Mouse (Mus musculus): Measurements from ENCODE around the gene Dhh. TPM values are rescaled to one million over a fixed set of nuclear protein-coding genes. Genes with fewer than 3 reads are reported as not detected.
A peak's percentile ranks its signal among the peaks of the same experiment; 100 is the strongest.

The Dhh gene
- polyA plus RNA-seq, 1 experiment from 2014 or later: 0.15 TPM

GRCm38 (mm10) chr15:98901530-98901929 lies 3.2 kb upstream of the Dhh start:
- DNase-seq (ENCODE audit: low spot score): no peak
- peaks cover 10% of the 10 kb centered on the region for H3K4me1 ChIP-seq (ENCODE audit: control insufficient read depth, insufficient read depth, low read length)
- no peak overlapping the region for H3K4me3 ChIP-seq (ENCODE audit: low read depth, low read length)
- 57% methylated on average over 1 of the region's 1 CpGs for WGBS
- H3K9me3 ChIP-seq (ENCODE audit: control insufficient read depth, low read length): peaks cover 4% of the 10 kb centered on the region; the same call in 1 of the 2 replicates
- ATAC-seq (ENCODE audit: insufficient number of reproducible peaks, low FRiP score, low TSS enrichment, low read depth): no peak
- H3K36me3 ChIP-seq (ENCODE audit: control insufficient read depth, insufficient read depth, low read length): peaks cover 10% of the 10 kb centered on the region; the same call in 1 of the 2 replicates
- H3K27me3 ChIP-seq (ENCODE audit: control insufficient read depth, insufficient read depth, low read length): peaks cover 29% of the 10 kb centered on the region
- H3K9ac ChIP-seq (ENCODE audit: low read length): no peak overlapping the region
- no peak overlapping the region for H3K27ac ChIP-seq (replicated peaks; ENCODE audit: low read depth, low read length)
- no peak overlapping the region for H3K4me2 ChIP-seq (ENCODE audit: low read depth, severe bottlenecking)

- Histone ChIP-seq H3K27ac (replicated peaks; ENCODE audit: low read depth, low read length) (no peak overlapping the region), H3K4me1 (ENCODE audit: control insufficient read depth, insufficient read depth, low read length) (peaks cover 25% of the 10 kb centered on the region), H3K9me3 (ENCODE audit: control insufficient read depth, low read length) (peaks cover 4% of the 10 kb centered on the region; the same call in 1 of the 2 replicates), H3K27me3 (ENCODE audit: control insufficient read depth, insufficient read depth, low read length) (peaks cover 69% of the 10 kb centered on the region), H3K9ac (ENCODE audit: low read length) (no peak overlapping the region), H3K36me3 (ENCODE audit: control insufficient read depth, insufficient read depth, low read length) (no peaks in the 10 kb centered on the region), H3K4me3 (ENCODE audit: low read depth, low read length) (no peak overlapping the region), H3K4me2 (ENCODE audit: low read depth, severe bottlenecking) (peak overlapping the region; percentile 38)
- ATAC-seq (ENCODE audit: insufficient number of reproducible peaks, low FRiP score, low TSS enrichment, low read depth) (no peak), DNase-seq (ENCODE audit: low spot score) (peak; percentile 40)
- WGBS: 0% methylated on average over 10 of the region's 10 CpGs
These were observed 845 bp downstream of the Dhh start for GRCm38 (mm10) chr15:98897495-98897894.

- Histone ChIP-seq H3K9ac (ENCODE audit: low read length) (peak overlapping the region; percentile 32; the same call in 1 of the 2 replicates), H3K27me3 (ENCODE audit: control insufficient read depth, insufficient read depth, low read length) (peaks cover 76% of the 10 kb centered on the region), H3K9me3 (ENCODE audit: control insufficient read depth, low read length) (peaks cover 4% of the 10 kb centered on the region; the same call in 1 of the 2 replicates), H3K4me1 (ENCODE audit: control insufficient read depth, insufficient read depth, low read length) (peaks cover 25% of the 10 kb centered on the region), H3K4me3 (ENCODE audit: low read depth, low read length) (peak overlapping the region; percentile 24), H3K4me2 (ENCODE audit: low read depth, severe bottlenecking) (peak overlapping the region; percentile 50), H3K36me3 (ENCODE audit: control insufficient read depth, insufficient read depth, low read length) (no peaks in the 10 kb centered on the region), H3K27ac (replicated peaks; ENCODE audit: low read depth, low read length) (no peak overlapping the region)
- WGBS: under 1% methylated on average over 41 of the region's 41 CpGs
- ATAC-seq (ENCODE audit: insufficient number of reproducible peaks, low FRiP score, low TSS enrichment, low read depth) (no peak), DNase-seq (ENCODE audit: low spot score) (peak; percentile 70)
These were observed 2.4 kb downstream of the Dhh start for GRCm38 (mm10) chr15:98895635-98896589.

- Histone ChIP-seq H3K4me3 (ENCODE audit: low read depth, low read length) (peak overlapping the region; percentile 44), H3K9ac (ENCODE audit: low read length) (peak overlapping the region; percentile 32; the same call in 1 of the 2 replicates), H3K4me2 (ENCODE audit: low read depth, severe bottlenecking) (peak overlapping the region; percentile 98), H3K4me1 (ENCODE audit: control insufficient read depth, insufficient read depth, low read length) (peaks cover 25% of the 10 kb centered on the region), H3K36me3 (ENCODE audit: control insufficient read depth, insufficient read depth, low read length) (no peaks in the 10 kb centered on the region), H3K27me3 (ENCODE audit: control insufficient read depth, insufficient read depth, low read length) (peaks cover 76% of the 10 kb centered on the region), H3K27ac (replicated peaks; ENCODE audit: low read depth, low read length) (no peak overlapping the region), H3K9me3 (ENCODE audit: control insufficient read depth, low read length) (peaks cover 4% of the 10 kb centered on the region; the same call in 1 of the 2 replicates)
- 2% methylated on average over 38 of the region's 38 CpGs for WGBS
- DNase-seq (ENCODE audit: low spot score) (peak; percentile 64), ATAC-seq (ENCODE audit: insufficient number of reproducible peaks, low FRiP score, low TSS enrichment, low read depth) (no peak)
These were observed 3.4 kb downstream of the Dhh start for GRCm38 (mm10) chr15:98894746-98895634.

- H3K27me3 ChIP-seq (ENCODE audit: control insufficient read depth, insufficient read depth, low read length): peaks cover 73% of the 10 kb centered on the region
- H3K27ac ChIP-seq (replicated peaks; ENCODE audit: low read depth, low read length): no peak within 1 kb of the TSS
- peak within 1 kb of the TSS; percentile 49 for H3K9ac ChIP-seq (ENCODE audit: low read length)
- peaks cover 4% of the 10 kb centered on the region; the same call in 1 of the 2 replicates for H3K9me3 ChIP-seq (ENCODE audit: control insufficient read depth, low read length)
- H3K4me3 ChIP-seq (ENCODE audit: low read depth, low read length): peak within 1 kb of the TSS; percentile 44
- WGBS: under 1% methylated on average over 77 of the region's 77 CpGs
- H3K4me1 ChIP-seq (ENCODE audit: control insufficient read depth, insufficient read depth, low read length): peaks cover 25% of the 10 kb centered on the region
- ATAC-seq (ENCODE audit: insufficient number of reproducible peaks, low FRiP score, low TSS enrichment, low read depth) (no peak), DNase-seq (ENCODE audit: low spot score) (peak; percentile 72)
- peak within 1 kb of the TSS; percentile 98 for H3K4me2 ChIP-seq (ENCODE audit: low read depth, severe bottlenecking)
- H3K36me3 ChIP-seq (ENCODE audit: control insufficient read depth, insufficient read depth, low read length): no peaks in the 10 kb centered on the region
These were observed 4.2 kb downstream of the Dhh start, which contains the start of gene Rhebl1 for GRCm38 (mm10) chr15:98893940-98894745. Gene Rhebl1 (minus strand): TSS chr15:98894540.

GRCm38 (mm10) chr15:98893036-98893435 lies 5.3 kb downstream of the Dhh start:
- H3K9ac ChIP-seq (ENCODE audit: low read length): no peak overlapping the region
- DNase-seq (ENCODE audit: low spot score): no peak
- H3K36me3 ChIP-seq (ENCODE audit: control insufficient read depth, insufficient read depth, low read length): no peaks in the 10 kb centered on the region
- H3K4me1 ChIP-seq (ENCODE audit: control insufficient read depth, insufficient read depth, low read length): peaks cover 20% of the 10 kb centered on the region
- no peak overlapping the region for H3K4me3 ChIP-seq (ENCODE audit: low read depth, low read length)
- H3K9me3 ChIP-seq (ENCODE audit: control insufficient read depth, low read length): peaks cover 2% of the 10 kb centered on the region; the same call in 1 of the 2 replicates
- 50% methylated on average over 4 of the region's 4 CpGs for WGBS
- no peak overlapping the region for H3K4me2 ChIP-seq (ENCODE audit: low read depth, severe bottlenecking)
- no peak for ATAC-seq (ENCODE audit: insufficient number of reproducible peaks, low FRiP score, low TSS enrichment, low read depth)
- H3K27me3 ChIP-seq (ENCODE audit: control insufficient read depth, insufficient read depth, low read length): peaks cover 62% of the 10 kb centered on the region
- no peak overlapping the region for H3K27ac ChIP-seq (replicated peaks; ENCODE audit: low read depth, low read length)

GRCm38 (mm10) chr15:98891907-98892606 lies 6.3 kb downstream of the Dhh start:
- DNase-seq (ENCODE audit: low spot score) (peak; percentile 64), ATAC-seq (ENCODE audit: insufficient number of reproducible peaks, low FRiP score, low TSS enrichment, low read depth) (peak; percentile 22; the same call in 1 of the 2 replicates)
- Histone ChIP-seq H3K4me1 (ENCODE audit: control insufficient read depth, insufficient read depth, low read length) (peaks cover 15% of the 10 kb centered on the region), H3K4me3 (ENCODE audit: low read depth, low read length) (no peak overlapping the region), H3K27ac (replicated peaks; ENCODE audit: low read depth, low read length) (no peak overlapping the region), H3K9ac (ENCODE audit: low read length) (no peak overlapping the region), H3K27me3 (ENCODE audit: control insufficient read depth, insufficient read depth, low read length) (peaks cover 53% of the 10 kb centered on the region), H3K9me3 (ENCODE audit: control insufficient read depth, low read length) (no peaks in the 10 kb centered on the region), H3K4me2 (ENCODE audit: low read depth, severe bottlenecking) (no peak overlapping the region), H3K36me3 (ENCODE audit: control insufficient read depth, insufficient read depth, low read length) (no peaks in the 10 kb centered on the region)
- 33% methylated on average over 6 of the region's 6 CpGs for WGBS
